Mouse (Mus musculus): ENCODE measurements around the gene Agap3. TPM values are rescaled to one million over a fixed set of nuclear protein-coding genes. Genes with fewer than 3 reads are reported as not detected.
A peak's percentile ranks its signal among the peaks of the same experiment; 100 is the strongest.

The Agap3 gene
- polyA plus RNA-seq (2015; fragmentation: Nextera tagmentation; extraction: Ambion mirVana): 15.0 and 21.0 TPM in 2 replicates

DNA sequence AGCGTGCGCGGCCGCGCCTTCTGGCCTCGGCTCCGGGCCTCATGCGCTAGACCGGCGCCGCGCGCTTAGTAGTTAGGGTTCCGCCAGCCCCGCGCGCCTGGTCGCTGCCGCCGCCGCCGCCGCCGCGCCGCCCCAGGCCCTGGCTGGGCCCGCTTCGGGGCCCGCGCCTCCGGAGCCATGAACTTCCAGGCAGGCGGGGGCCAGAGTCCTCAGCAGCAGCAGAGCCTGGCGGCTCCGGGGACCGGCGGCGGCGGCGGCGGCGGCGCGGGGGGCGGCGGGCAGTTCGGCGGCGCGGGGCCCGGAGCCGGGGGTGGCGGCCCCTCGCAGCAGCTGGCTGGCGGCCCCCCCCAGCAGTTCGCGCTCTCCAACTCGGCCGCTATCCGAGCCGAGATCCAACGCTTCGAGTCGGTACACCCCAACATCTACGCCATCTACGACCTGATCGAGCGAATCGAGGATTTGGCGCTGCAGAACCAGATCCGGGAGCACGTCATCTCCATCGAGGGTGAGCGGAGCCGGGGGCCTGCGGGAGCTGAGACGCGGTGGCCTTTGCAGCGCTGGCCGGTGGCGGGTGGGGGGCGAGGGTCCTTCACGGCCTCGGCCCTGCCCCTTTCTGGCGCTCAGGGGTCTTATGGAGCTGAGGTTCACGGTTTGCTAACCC is at the start of gene Agap3:
Gene Agap3, plus strand, starts transcription at position 148 of the 661 bp plus-strand sequence.
- WGBS: 0% methylated on average over 67 of the region's 85 CpGs
- ATAC-seq (ENCODE audit: low FRiP score, low TSS enrichment): peak; percentile 2; the same call in 1 of the 2 replicates
- Histone ChIP-seq H3K9ac (replicated peaks; ENCODE audit: low read length) (peak within 1 kb of the TSS; percentile 91), H3K4me3 (ENCODE audit: low read length) (peak within 1 kb of the TSS; percentile 93), H3K4me1 (ENCODE audit: insufficient read depth, low read length) (peaks cover 46% of the 10 kb centered on the region), H3K9me3 (ENCODE audit: low read length) (no peaks in the 10 kb centered on the region), H3K4me2 (replicated peaks; ENCODE audit: low read depth, low read length) (peak within 1 kb of the TSS; percentile 89), H3K27me3 (ENCODE audit: insufficient read depth, low read length) (no peaks in the 10 kb centered on the region), H3K27ac (ENCODE audit: low read length) (peak within 1 kb of the TSS; percentile 85), H3K36me3 (ENCODE audit: insufficient read depth, low read length) (no peaks in the 10 kb centered on the region)

DNA sequence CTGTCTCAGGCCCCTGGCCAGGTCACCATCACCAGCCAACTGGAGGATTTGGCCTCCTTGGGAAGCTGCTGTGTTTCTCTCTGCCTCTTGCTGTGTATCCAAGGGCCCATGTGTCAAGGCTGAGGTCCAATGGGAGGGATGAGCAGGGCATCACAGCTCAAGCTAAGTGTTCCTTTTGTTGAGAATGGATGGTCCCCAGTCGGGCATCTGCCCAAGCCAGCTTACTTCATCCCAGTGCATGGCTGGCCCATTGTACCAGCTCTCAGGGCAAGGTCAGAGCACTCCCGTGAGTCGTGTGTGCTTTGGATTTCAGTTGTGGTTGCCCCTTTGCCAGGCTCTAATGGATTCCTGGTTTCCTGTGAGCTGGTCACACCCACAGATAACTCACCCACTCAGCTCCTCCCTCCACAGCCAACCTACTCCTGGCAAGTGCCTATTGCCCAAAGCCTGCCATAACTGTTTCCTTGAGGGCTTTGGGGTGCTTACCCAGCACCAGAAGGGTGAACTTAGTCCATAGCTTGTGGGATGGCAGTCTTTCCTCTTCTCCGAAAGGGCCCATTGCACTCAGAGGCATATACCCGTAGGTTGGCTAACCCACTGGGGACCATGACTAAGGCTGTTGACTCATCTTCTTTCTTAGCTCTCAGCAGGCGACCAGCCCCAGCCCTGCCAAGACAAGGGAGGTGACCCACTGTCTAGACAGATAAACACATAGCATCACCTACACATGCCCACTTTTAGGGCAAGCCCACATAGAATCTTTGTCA is 47.2 kb upstream of the Agap3 start:
- WGBS: 80% methylated on average over 6 of the region's 6 CpGs
- no peak for ATAC-seq (ENCODE audit: low FRiP score, low TSS enrichment)
- no peak overlapping the region for H3K4me3 ChIP-seq (ENCODE audit: low read length)
- H3K9me3 ChIP-seq (ENCODE audit: low read length): no peaks in the 10 kb centered on the region
- H3K27me3 ChIP-seq (ENCODE audit: insufficient read depth, low read length): no peaks in the 10 kb centered on the region
- H3K27ac ChIP-seq (ENCODE audit: low read length): no peak overlapping the region
- H3K9ac ChIP-seq (replicated peaks; ENCODE audit: low read length): no peak overlapping the region
- H3K4me1 ChIP-seq (ENCODE audit: insufficient read depth, low read length): no peaks in the 10 kb centered on the region
- peaks cover 21% of the 10 kb centered on the region for H3K36me3 ChIP-seq (ENCODE audit: insufficient read depth, low read length)
- no peak overlapping the region for H3K4me2 ChIP-seq (replicated peaks; ENCODE audit: low read depth, low read length)

DNA sequence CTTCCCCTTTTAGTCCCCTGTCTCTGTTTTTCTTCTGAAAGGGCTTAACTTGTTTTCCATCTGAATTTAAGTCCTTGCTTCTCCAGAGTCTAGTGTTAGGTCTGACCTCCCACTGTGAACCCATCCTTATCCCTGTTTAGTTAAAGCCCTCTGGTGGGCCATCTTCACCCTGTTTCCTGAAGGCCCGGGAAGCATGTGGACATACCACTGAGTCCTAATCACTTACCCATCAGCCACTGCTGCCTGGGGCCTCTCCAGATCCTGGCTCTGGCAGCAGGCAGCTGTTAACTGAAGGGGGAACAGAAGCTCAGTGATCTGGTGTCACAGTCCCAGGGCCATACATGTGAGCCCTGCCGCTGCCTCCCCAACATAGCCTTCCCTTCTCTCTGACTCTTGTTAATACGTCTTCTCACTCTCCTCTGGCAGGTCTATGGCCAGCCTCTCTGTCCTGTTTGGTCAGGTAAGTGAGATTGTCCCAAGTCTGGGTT is 46.5 kb upstream of the Agap3 start:
- H3K27ac ChIP-seq (ENCODE audit: low read length): no peak overlapping the region
- H3K36me3 ChIP-seq (ENCODE audit: insufficient read depth, low read length): peaks cover 21% of the 10 kb centered on the region
- no peak for ATAC-seq (ENCODE audit: low FRiP score, low TSS enrichment)
- no peak overlapping the region for H3K9ac ChIP-seq (replicated peaks; ENCODE audit: low read length)
- H3K4me3 ChIP-seq (ENCODE audit: low read length): no peak overlapping the region
- H3K4me2 ChIP-seq (replicated peaks; ENCODE audit: low read depth, low read length): no peak overlapping the region
- 65% methylated on average over 3 of the region's 3 CpGs for WGBS
- no peaks in the 10 kb centered on the region for H3K27me3 ChIP-seq (ENCODE audit: insufficient read depth, low read length)
- H3K4me1 ChIP-seq (ENCODE audit: insufficient read depth, low read length): no peaks in the 10 kb centered on the region
- no peaks in the 10 kb centered on the region for H3K9me3 ChIP-seq (ENCODE audit: low read length)

DNA sequence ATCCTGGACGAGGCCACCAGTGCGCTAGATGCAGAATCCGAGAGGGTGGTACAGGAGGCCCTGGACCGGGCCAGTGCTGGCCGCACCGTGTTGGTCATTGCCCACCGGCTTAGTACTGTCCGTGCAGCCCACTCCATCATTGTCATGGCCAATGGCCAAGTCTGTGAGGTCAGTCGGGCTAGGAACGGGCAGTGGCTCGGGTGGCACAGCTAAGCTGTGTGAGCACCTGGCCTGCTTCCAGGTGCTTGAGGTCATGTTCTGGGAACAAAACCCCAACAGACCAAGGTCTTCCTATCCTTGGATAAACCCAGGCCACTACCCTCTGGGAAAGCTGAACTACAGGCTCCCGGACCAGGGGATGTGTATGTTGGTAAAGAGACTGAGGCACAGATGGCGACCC is 43.3 kb upstream of the Agap3 start:
- Histone ChIP-seq H3K9ac (replicated peaks; ENCODE audit: low read length) (no peak overlapping the region), H3K27ac (ENCODE audit: low read length) (no peak overlapping the region), H3K4me3 (ENCODE audit: low read length) (no peak overlapping the region), H3K36me3 (ENCODE audit: insufficient read depth, low read length) (peaks cover 16% of the 10 kb centered on the region), H3K27me3 (ENCODE audit: insufficient read depth, low read length) (no peaks in the 10 kb centered on the region), H3K4me1 (ENCODE audit: insufficient read depth, low read length) (peaks cover 10% of the 10 kb centered on the region), H3K4me2 (replicated peaks; ENCODE audit: low read depth, low read length) (no peak overlapping the region), H3K9me3 (ENCODE audit: low read length) (no peaks in the 10 kb centered on the region)
- ATAC-seq (ENCODE audit: low FRiP score, low TSS enrichment): no peak; the same call in 1 of the 2 replicates
- 92% methylated on average over 13 of the region's 13 CpGs for WGBS

DNA sequence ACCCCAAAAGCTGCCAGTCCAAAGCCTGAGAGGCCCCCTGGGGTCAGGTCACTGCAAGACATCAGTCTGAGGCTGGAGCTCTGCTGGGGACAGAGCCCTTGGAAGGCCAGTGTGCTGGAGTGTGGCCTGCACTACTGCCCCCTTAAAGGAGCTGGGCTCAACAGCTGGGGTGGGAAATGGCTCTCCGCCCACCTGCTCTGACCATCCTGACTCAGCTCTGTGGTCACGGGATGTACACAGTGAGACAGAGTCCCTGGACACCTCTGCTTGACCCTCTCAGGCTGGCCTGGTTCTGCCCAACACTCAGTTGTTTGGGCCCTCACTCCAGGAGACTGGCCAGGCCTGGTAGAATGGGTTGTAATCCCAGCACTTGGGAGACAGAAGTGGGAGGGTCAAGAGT is 42.5 kb upstream of the Agap3 start:
- Histone ChIP-seq H3K36me3 (ENCODE audit: insufficient read depth, low read length) (peaks cover 16% of the 10 kb centered on the region), H3K9ac (replicated peaks; ENCODE audit: low read length) (no peak overlapping the region), H3K27me3 (ENCODE audit: insufficient read depth, low read length) (no peaks in the 10 kb centered on the region), H3K9me3 (ENCODE audit: low read length) (no peaks in the 10 kb centered on the region), H3K4me1 (ENCODE audit: insufficient read depth, low read length) (peaks cover 13% of the 10 kb centered on the region), H3K4me3 (ENCODE audit: low read length) (no peak overlapping the region), H3K27ac (ENCODE audit: low read length) (no peak overlapping the region), H3K4me2 (replicated peaks; ENCODE audit: low read depth, low read length) (no peak overlapping the region)
- 76% methylated on average over 2 of the region's 2 CpGs for WGBS
- ATAC-seq (ENCODE audit: low FRiP score, low TSS enrichment): no peak

DNA sequence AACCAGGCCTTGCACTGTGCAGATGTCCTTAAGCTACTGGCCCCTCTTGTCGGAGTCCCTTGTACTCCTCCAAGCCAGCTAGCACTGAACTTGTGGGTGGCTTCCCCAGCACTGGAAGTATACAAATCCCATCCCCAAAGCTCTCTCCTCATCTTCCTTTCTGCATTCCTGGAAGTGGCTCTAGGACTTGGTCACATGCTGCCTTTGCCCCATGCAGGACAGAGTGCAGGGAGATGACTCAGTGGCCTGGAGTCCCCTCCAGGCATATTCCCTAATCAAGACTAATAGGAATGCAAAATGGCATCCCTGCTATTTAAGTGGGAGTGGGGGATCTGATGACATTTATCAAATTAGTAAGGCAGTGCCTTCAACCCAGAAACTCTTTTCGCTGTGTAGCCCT is 39.9 kb upstream of the Agap3 start:
- Histone ChIP-seq H3K9me3 (ENCODE audit: low read length) (no peaks in the 10 kb centered on the region), H3K4me3 (ENCODE audit: low read length) (no peak overlapping the region), H3K27ac (ENCODE audit: low read length) (no peak overlapping the region), H3K4me2 (replicated peaks; ENCODE audit: low read depth, low read length) (no peak overlapping the region), H3K9ac (replicated peaks; ENCODE audit: low read length) (no peak overlapping the region), H3K27me3 (ENCODE audit: insufficient read depth, low read length) (no peaks in the 10 kb centered on the region), H3K36me3 (ENCODE audit: insufficient read depth, low read length) (peaks cover 3% of the 10 kb centered on the region; the same call in 1 of the 2 replicates), H3K4me1 (ENCODE audit: insufficient read depth, low read length) (peaks cover 21% of the 10 kb centered on the region)
- ATAC-seq (ENCODE audit: low FRiP score, low TSS enrichment): no peak
- 93% methylated on average over 2 of the region's 2 CpGs for WGBS

DNA sequence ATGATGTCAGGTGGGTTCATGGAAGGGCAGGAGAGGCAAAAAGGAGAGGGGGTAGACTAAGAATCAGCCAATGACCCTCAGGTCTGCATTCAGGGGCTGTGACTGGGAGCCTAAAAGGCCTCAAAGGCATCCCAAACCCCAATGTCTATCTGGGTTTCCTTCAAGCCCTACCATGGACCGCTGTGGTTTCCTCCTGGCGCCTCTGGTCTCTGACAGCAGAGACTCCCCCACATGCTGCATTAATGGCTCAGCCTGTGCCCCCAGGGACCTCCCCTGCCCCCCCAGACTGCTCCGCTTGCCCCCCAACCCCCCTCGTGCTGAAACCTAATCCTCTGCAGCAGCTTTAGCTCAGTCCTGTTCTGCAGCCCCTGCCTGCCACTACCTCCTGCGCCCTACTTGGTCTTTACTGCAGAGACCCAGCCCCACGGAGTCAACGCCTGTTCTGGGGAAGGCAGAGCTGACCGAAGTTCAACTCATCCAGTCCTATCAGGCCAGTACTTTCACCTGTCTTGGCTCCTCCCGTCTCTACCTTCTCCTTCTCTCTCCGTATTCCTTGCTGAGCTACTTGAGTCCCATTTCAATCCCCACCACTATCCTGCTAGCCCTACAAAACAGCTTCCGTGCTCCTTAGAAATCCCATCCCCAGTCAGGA is 38.8 kb upstream of the Agap3 start, which contains the start of gene Asic3:
Gene Asic3, plus strand, starts transcription at position 351 of the 652 bp plus-strand sequence.
- H3K4me1 ChIP-seq (ENCODE audit: insufficient read depth, low read length): peaks cover 21% of the 10 kb centered on the region
- H3K4me2 ChIP-seq (replicated peaks; ENCODE audit: low read depth, low read length): 0 out of 2 replicates have a peak within 1 kb of the TSS, but pooled peaks have one; percentile 10
- WGBS: 16% methylated on average over 11 of the region's 11 CpGs
- H3K36me3 ChIP-seq (ENCODE audit: insufficient read depth, low read length): no peaks in the 10 kb centered on the region; the same call in 1 of the 2 replicates
- H3K9me3 ChIP-seq (ENCODE audit: low read length): no peaks in the 10 kb centered on the region
- H3K27ac ChIP-seq (ENCODE audit: low read length): no peak within 1 kb of the TSS
- H3K27me3 ChIP-seq (ENCODE audit: insufficient read depth, low read length): no peaks in the 10 kb centered on the region
- H3K4me3 ChIP-seq (ENCODE audit: low read length): no peak within 1 kb of the TSS
- ATAC-seq (ENCODE audit: low FRiP score, low TSS enrichment): peak; percentile 39; the same call in 1 of the 2 replicates
- peak within 1 kb of the TSS; percentile 19; the same call in 1 of the 2 replicates for H3K9ac ChIP-seq (replicated peaks; ENCODE audit: low read length)

DNA sequence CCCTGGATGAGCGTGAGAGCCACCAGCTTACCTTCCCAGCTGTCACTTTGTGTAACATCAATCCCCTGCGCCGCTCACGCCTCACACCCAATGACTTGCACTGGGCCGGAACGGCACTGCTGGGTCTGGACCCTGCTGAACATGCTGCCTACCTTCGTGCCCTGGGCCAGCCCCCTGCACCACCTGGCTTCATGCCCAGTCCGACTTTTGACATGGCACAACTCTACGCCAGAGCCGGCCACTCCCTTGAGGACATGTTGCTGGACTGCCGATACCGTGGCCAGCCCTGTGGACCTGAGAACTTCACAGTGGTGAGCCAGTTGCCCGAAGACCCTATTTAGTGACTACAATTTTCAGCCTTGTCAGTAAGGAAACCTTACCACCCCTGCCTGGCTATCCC is 38.0 kb upstream of the Agap3 start:
- Histone ChIP-seq H3K9ac (replicated peaks; ENCODE audit: low read length) (no peak overlapping the region), H3K36me3 (ENCODE audit: insufficient read depth, low read length) (0 out of 2 replicates have a peak, but pooled peaks cover 1% of the 10 kb centered on the region), H3K4me3 (ENCODE audit: low read length) (no peak overlapping the region), H3K27me3 (ENCODE audit: insufficient read depth, low read length) (no peaks in the 10 kb centered on the region), H3K27ac (ENCODE audit: low read length) (no peak overlapping the region), H3K9me3 (ENCODE audit: low read length) (no peaks in the 10 kb centered on the region), H3K4me1 (ENCODE audit: insufficient read depth, low read length) (peaks cover 21% of the 10 kb centered on the region), H3K4me2 (replicated peaks; ENCODE audit: low read depth, low read length) (0 out of 2 replicates have a peak overlapping the region, but pooled peaks have one; percentile 10)
- ATAC-seq (ENCODE audit: low FRiP score, low TSS enrichment): no peak
- 64% methylated on average over 13 of the region's 13 CpGs for WGBS

DNA sequence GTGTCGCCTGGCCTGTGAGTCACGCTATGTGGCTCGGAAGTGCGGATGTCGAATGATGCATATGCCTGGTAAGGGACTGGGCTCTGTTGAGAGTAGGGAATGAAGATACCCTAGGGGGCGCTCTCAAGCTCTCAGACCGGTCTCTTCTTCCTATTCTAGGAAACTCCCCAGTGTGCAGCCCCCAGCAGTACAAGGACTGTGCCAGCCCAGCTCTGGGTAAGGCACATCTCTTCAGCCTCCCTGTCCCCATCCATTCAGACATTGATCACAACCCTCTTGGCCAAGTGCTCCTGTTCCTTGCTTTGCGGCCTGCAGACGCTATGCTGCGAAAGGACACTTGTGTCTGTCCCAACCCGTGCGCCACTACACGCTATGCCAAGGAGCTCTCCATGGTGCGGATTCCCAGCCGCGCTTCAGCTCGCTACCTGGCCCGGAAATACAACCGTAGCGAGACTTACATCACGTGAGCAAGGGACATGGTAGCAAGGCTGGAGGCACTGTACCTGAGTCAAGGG is 35.7 kb upstream of the Agap3 start:
- Histone ChIP-seq H3K4me1 (ENCODE audit: insufficient read depth, low read length) (peaks cover 21% of the 10 kb centered on the region), H3K9me3 (ENCODE audit: low read length) (no peaks in the 10 kb centered on the region), H3K27me3 (ENCODE audit: insufficient read depth, low read length) (no peaks in the 10 kb centered on the region), H3K9ac (replicated peaks; ENCODE audit: low read length) (no peak overlapping the region), H3K4me3 (ENCODE audit: low read length) (no peak overlapping the region), H3K4me2 (replicated peaks; ENCODE audit: low read depth, low read length) (0 out of 2 replicates have a peak overlapping the region, but pooled peaks have one; percentile 20), H3K27ac (ENCODE audit: low read length) (no peak overlapping the region), H3K36me3 (ENCODE audit: insufficient read depth, low read length) (peaks cover 11% of the 10 kb centered on the region)
- peak; percentile 55 for ATAC-seq (ENCODE audit: low FRiP score, low TSS enrichment)
- 4% methylated on average over 21 of the region's 21 CpGs for WGBS

Measured in kidney, embryonic 16.5 days (tissue).